Mouse (Mus musculus) urinary bladder, adult 18-20 months (tissue): ENCODE data around the gene Sfi1.
"Not testable (repeated sequence)": the region's sequence is repeated elsewhere in the genome, so short reads cannot be mapped to it uniquely, and the experiment has no call there.

Experiments used
- DNase-seq, 2 experiments: peaks; one replicate each; pipeline ENCODE4 v3.0.0; 2022; ENCODE audit warnings: low spot score in 2 of 2, mixed read lengths in 2 of 2

The Sfi1 gene

GRCm38 (mm10) chr11:3193363-3193762 lies at the start of gene Sfi1:
Gene Sfi1 (minus strand): TSS chr11:3193463.
- DNase-seq, result no peak

- no peak for DNase-seq
Observed at GRCm38 (mm10) chr11:3242395-3242794, 49.1 kb upstream of the Sfi1 start.

GRCm38 (mm10) chr11:3235277-3235676 lies 42.0 kb upstream of the Sfi1 start:
- no peak for DNase-seq

- DNase-seq, result no peak
Observed at GRCm38 (mm10) chr11:3233704-3234103, 40.4 kb upstream of the Sfi1 start.

- no peak for DNase-seq
Observed at GRCm38 (mm10) chr11:3232248-3232647, 39.0 kb upstream of the Sfi1 start.

- DNase-seq, result no peak
Observed at GRCm38 (mm10) chr11:3227113-3227512, 33.9 kb upstream of the Sfi1 start.

- DNase-seq, result no peak
Observed at GRCm38 (mm10) chr11:3223105-3223504, 29.8 kb upstream of the Sfi1 start.

GRCm38 (mm10) chr11:3212526-3212925 lies 19.3 kb upstream of the Sfi1 start:
- DNase-seq, result peak in 1 of 2 experiments; percentile 1

- no peak for DNase-seq
Observed at GRCm38 (mm10) chr11:3206783-3207182, 13.5 kb upstream of the Sfi1 start.

GRCm38 (mm10) chr11:3205207-3205606 lies 11.9 kb upstream of the Sfi1 start:
- DNase-seq, result no peak

- DNase-seq, result no peak
Observed at GRCm38 (mm10) chr11:3203771-3204170, 10.5 kb upstream of the Sfi1 start.

- peak; percentile 50 to 62 for DNase-seq
Observed at GRCm38 (mm10) chr11:3202781-3203441, 9.6 kb upstream of the Sfi1 start.

- DNase-seq, result peak; percentile 86 to 96
Observed at GRCm38 (mm10) chr11:3202231-3202701, 9.0 kb upstream of the Sfi1 start, which contains the start of gene Eif4enif1. Gene Eif4enif1 (plus strand): TSS chr11:3202392.

- DNase-seq, result peak in 1 of 2 experiments; percentile 11
Observed at GRCm38 (mm10) chr11:3201326-3202230, 8.3 kb upstream of the Sfi1 start.

GRCm38 (mm10) chr11:3200636-3201035 lies 7.4 kb upstream of the Sfi1 start:
- not testable (repeated sequence) for DNase-seq

- DNase-seq, result not testable (repeated sequence)
Observed at GRCm38 (mm10) chr11:3182707-3183106, 10.6 kb downstream of the Sfi1 start.

GRCm38 (mm10) chr11:3181971-3182370 lies 11.3 kb downstream of the Sfi1 start:
- not testable (repeated sequence) for DNase-seq

- DNase-seq, result peak; percentile 82 to 88
Observed at GRCm38 (mm10) chr11:3181250-3181649, 12.0 kb downstream of the Sfi1 start.

GRCm38 (mm10) chr11:3180510-3181160 lies 12.6 kb downstream of the Sfi1 start:
- DNase-seq, result not testable (repeated sequence)

GRCm38 (mm10) chr11:3179726-3180092 lies 13.6 kb downstream of the Sfi1 start:
- peak in 1 of 2 experiments; percentile 62 for DNase-seq

GRCm38 (mm10) chr11:3178968-3179725 lies 14.1 kb downstream of the Sfi1 start:
- peak in 1 of 2 experiments; percentile 65 for DNase-seq
